Mouse (Mus musculus) cortical plate, adult 2 months (tissue): ENCODE results near the gene Meis1.

Experiments used
- CTCF ChIP-seq: fragments of 200-500 bp; IDR thresholded peaks from 2 replicates; pipeline ENCODE4 v1.5.1; 2011; ENCODE audit warnings: mild to moderate bottlenecking, control low read depth, low read length; ENCODE audit not compliant: insufficient read depth; ENCODE audit errors: extremely low read depth
- POLR2A ChIP-seq: fragments of 200-500 bp; IDR thresholded peaks from 2 replicates; pipeline ENCODE4 v1.6.1; 2011; ENCODE audit warnings: mild to moderate bottlenecking, low read length, control low read depth; ENCODE audit not compliant: insufficient read depth; ENCODE audit errors: extremely low read depth

DNA sequence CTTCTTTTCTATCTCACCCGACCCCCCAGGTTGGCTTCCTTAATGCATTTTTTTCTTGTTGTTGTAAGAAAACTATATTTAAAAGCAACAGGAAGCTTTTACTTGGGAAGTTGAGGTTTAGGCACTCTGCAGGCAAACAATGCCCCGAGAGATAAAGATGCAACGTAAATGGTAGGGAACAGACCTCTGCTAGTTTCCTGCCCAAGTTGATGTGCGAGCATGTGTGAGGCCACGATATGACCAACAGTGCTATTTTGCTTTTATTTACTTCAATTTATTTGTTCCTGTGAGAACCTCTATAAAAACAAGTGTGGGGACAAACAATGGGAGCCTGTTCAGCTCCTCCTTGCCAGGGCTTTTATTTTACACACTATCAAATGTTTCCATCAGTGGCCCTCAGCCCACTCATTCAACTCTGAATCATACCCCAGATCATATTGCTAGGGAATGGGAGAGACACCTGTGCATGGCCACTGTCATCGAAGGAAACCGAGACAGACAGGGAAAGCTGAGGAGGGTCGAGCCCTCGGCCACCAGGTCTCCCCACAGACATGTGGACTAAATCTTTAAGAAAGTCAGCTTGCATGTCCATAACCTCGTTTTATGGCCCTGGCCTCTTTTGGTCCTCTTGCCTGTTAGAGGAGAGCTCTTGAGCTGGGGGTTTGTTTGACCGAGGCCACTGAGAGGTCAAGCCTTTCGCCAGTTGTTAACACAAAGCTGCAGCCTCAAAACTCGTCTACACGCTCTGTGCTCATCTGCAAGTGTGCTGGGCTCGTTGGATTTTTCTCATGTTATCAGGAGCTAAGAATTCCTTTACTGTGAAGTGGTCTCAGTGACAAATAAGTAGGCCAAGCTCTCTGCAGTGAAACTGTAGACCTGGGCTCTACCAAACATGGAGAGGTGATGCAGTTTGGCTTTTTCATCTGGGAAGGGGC lies 55.3 kb downstream of the Meis1 start:
- TF ChIP-seq CTCF (no peak), POLR2A (no peak)
